Mouse (Mus musculus) heart, postnatal 4 days (tissue): ENCODE results near the gene Tfap2c. TPM values are rescaled to one million over a fixed set of nuclear protein-coding genes. Genes with fewer than 3 reads are reported as not detected.

Source experiments
- total RNA-seq, 2 experiments: library from RNA; stranded (reverse); gene quantifications; 2 replicates each; pipeline ENCODE4 v1.2.3; 2021

The Tfap2c gene
- total RNA-seq, 2 experiments from 2014 or later = not detected

Other genes with a start within 250 kb of the Tfap2c start
- 1 to 10 TPM; 7.3 to 8.1 TPM for gene Fam210b, start 204.0 kb upstream of the Tfap2c start, total RNA-seq
- 10 to 100 TPM; 38.5 to 44.6 TPM for gene Aurka, start 179.1 kb upstream of the Tfap2c start, total RNA-seq
- 10 to 100 TPM; 29.8 to 31.4 TPM for gene Cstf1, start 178.9 kb upstream of the Tfap2c start, total RNA-seq
- under 1 TPM; 0.27 to 0.29 TPM for gene Cass4, start 155.8 kb upstream of the Tfap2c start, total RNA-seq
- 10 to 100 TPM; 39.3 to 41.1 TPM for gene Rtf2, start 109.0 kb upstream of the Tfap2c start, total RNA-seq
- gene Gcnt7, start 91.0 kb upstream of the Tfap2c start, total RNA-seq = not detected
- gene Fam209, start 77.1 kb upstream of the Tfap2c start, total RNA-seq = under 1 TPM in 1 of 2 experiments, not detected in 1; 0.55 TPM